Mouse (Mus musculus): ENCODE data around the gene Gne.
A peak's percentile ranks its signal among the peaks of the same experiment; 100 is the strongest.
"Not testable (repeated sequence)": the region's sequence is repeated elsewhere in the genome, so short reads cannot be mapped to it uniquely, and the experiment has no call there.

Gne gene

DNA sequence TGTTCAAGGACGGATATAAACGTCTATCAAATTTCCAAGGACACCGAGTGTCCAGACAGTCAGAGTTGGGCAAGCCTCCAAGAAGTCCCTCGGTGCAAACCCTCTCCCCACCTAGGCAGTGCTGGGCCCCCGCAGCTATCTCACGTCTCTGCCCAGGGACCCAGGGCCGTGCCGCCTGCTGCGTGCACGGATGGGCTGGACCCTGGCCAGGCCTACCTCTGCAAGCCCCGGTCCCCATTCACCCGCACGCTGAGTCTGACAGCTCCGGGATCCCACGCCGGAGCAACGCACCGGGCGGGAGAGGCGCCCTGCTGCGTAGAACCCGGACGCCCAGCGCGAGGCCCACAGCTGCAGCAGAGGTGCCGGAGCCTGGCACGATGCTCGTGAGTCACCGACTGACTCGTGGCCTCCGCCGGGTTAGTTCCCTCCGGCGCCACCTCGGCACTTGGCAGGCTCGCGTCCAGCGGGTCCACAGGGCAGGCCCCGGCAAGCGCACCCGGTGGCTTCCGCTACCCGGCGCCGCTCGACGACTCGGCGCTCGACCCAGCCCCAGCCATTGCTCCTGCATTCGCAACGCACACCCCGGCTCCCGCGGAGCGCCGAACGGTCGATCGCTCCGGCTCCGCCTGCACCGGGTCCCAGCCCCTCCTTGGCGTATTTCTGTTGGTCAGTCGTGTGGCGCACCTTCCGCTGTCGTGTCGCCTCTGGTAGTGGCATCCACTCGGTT lies 11.7 kb downstream of the Gne start:
- DNase-seq (ENCODE audit: low spot score), result peak; percentile 95

- no peak for DNase-seq (ENCODE audit: low spot score)
Observed at GRCm38 (mm10) chr4:44071741-44072145, 12.2 kb downstream of the Gne start.

DNA sequence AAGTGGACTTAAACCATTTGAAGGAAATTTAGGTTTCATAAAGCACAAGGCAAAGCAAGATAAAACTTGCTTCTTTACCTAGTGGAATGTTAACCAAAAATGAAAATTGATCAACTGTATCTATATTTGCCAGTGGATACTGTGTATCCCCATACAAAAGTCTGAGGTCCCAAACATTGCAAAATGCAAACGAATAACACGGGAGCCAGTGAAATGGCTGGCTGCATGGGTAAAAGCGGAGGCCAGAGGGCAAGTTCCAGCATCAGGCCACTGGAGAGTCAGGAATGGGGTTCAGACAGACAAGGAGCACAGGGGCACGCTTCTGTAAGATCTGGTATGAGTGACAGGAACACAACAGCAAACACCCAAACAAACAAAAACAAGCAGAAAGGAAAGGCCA lies 13.3 kb downstream of the Gne start:
- DNase-seq (ENCODE audit: low spot score), result no peak

DNA sequence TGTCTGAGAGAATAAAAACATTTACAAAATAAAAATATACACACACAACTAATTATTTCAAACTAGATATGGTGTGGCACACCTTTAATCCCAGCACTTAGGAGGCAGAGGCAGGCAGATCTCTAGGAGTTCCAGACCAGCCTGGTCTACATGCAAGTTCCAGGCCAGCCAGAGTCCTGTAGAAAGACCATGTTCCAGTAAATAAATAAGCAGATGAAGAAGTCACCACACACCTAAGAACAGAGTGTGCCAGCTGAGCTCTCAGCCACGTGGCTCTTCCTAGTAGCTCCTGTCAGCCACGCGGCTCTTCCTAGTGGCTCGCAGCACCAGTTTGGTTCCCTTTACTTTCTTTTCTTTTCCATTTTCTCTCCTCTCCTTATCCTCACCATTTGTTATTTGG lies 14.6 kb downstream of the Gne start:
- no peak for DNase-seq (ENCODE audit: low spot score)

DNA sequence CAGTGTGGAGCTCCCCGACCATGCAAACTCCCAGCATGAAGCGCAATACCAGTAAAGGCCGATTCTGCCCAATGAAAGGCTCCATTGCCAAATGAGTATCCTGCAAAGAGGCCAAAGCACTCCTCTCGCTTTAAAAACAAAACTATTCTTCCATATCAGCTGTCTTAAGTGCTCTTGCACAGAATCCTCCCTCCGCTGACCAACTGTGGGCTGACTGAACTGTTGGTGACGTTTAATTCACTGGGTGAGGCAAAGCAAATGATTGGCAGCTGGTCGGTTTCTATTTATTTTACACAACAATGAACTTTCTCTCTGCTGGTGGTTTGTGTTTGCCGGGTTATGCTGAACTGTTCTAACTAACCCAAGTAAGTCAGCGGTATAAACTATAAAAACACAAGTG lies 15.2 kb downstream of the Gne start:
- no peak for DNase-seq (ENCODE audit: low spot score)

GRCm38 (mm10) chr4:44066891-44067290 lies 17.1 kb downstream of the Gne start:
- no peak for DNase-seq (ENCODE audit: low spot score)

GRCm38 (mm10) chr4:44065355-44066025 lies 18.5 kb downstream of the Gne start:
- DNase-seq (ENCODE audit: low spot score), result peak; percentile 94

GRCm38 (mm10) chr4:44062816-44063215 lies 21.2 kb downstream of the Gne start:
- DNase-seq (ENCODE audit: low spot score), result no peak

GRCm38 (mm10) chr4:44062062-44062461 lies 21.9 kb downstream of the Gne start:
- peak; percentile 25 for DNase-seq (ENCODE audit: low spot score)

DNA sequence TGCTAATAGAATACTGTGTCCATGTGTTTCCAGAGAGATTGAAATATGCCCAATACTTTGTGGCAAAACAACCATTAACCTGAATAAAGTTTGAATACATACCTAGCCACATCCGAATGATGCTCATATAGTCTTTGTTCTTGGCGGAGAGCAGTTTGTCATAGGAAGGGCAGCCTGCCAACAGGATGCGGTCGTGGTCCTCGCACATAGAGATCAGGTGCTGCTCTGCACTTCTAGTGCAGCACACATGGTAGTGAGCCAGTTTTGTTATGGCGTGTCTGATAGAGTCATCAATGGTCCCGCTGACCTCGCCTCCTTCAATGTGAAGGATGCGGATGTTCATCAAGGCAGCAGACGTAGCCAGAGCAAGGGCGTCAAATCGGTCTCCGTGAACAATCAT lies 24.3 kb downstream of the Gne start:
- DNase-seq (ENCODE audit: low spot score), result no peak

- DNase-seq (ENCODE audit: low spot score), result no peak
Observed at GRCm38 (mm10) chr4:44049812-44050211, 34.2 kb downstream of the Gne start.

DNA sequence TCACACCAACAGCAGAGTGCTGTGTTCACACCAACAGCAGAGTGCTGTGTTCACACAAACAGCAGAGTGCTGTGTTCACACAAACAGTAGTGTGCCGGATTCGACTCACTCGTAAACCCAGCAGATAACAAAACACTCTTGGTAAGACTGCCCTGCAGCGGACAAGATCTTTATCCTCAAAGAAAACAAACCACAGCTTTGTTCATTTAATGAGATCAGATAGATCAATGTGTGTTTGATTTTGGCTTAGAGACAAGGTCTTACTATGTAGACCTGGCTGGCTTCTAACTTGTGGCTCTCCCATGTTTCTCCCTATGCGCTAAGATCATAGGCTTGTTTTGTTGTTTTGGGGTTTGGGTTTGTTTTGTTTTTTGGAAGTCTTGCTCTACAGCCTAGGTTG lies 37.9 kb downstream of the Gne start:
- no peak for DNase-seq (ENCODE audit: low spot score)

GRCm38 (mm10) chr4:44044685-44045356 lies 39.2 kb downstream of the Gne start:
- no peak for DNase-seq (ENCODE audit: low spot score)

- not testable (repeated sequence) for DNase-seq (ENCODE audit: low spot score)
Observed at GRCm38 (mm10) chr4:44043182-44043581, 40.8 kb downstream of the Gne start.

DNA sequence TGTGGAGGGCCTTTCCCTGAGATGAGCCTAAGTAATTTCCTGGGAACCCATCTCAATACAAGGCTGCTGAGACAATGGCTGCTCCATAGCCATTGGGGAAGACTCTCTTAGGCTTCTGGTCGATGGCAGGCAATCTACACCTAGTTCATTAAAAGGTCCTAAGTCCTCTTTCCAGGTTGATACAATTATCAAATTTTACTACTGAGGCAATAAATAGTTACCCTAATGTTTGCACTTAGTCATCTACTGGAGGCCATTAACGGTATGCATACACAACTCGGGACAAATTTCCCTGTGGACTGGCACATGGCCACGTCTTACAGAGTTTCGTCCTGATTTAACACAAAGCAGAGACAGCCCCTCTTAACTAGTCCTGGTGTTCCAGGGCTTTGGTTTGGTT lies 41.5 kb downstream of the Gne start:
- no peak for DNase-seq (ENCODE audit: low spot score)

GRCm38 (mm10) chr4:44040802-44041201 lies 43.2 kb downstream of the Gne start:
- no peak for DNase-seq (ENCODE audit: low spot score)

GRCm38 (mm10) chr4:44036455-44036854 lies 47.5 kb downstream of the Gne start:
- DNase-seq (ENCODE audit: low spot score), result no peak

DNA sequence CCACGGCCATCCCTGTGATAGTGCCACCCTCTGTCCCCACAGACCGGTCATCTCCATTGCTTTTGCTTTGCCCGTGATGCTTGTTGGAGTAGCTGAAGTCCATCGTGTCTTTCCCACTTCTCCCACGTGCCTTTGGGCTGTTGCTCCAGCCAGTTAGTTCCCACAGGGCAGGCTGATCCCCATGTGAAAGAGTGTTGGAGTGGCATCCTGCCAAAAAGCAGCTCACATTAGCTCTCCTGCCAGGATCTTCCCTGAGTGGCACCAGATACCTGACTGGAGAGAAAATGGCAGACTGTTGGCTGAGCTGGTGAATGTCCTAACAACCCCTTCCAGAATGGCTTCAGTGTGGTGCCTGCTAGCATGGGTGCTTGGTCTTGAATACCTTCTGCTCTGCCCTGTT lies 52.5 kb downstream of the Gne start:
- DNase-seq (ENCODE audit: low spot score), result no peak

DNA sequence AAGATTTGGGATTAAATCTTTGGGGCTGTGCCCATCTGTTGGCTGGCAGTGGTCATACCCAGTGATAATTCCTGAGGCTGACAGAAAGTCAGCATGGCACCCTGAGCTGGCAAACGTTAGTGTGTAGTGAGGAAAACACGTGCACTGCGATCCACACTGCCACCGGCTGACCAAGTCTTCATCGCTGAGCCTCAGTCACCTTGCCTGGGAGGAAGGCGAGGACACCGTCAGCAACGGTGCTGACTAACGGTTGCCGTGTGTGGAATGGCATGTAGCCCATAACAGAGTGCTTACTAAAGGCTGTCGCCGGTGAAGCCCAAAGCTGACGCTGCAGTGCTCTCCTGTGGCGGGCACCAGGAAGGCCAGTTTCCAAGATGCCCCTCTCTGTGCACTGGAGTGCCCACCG lies 54.3 kb downstream of the Gne start:
- no peak for DNase-seq (ENCODE audit: low spot score)

- DNase-seq (ENCODE audit: low spot score), result peak; percentile 39
Observed at GRCm38 (mm10) chr4:44028303-44029135, 55.5 kb downstream of the Gne start.

DNA sequence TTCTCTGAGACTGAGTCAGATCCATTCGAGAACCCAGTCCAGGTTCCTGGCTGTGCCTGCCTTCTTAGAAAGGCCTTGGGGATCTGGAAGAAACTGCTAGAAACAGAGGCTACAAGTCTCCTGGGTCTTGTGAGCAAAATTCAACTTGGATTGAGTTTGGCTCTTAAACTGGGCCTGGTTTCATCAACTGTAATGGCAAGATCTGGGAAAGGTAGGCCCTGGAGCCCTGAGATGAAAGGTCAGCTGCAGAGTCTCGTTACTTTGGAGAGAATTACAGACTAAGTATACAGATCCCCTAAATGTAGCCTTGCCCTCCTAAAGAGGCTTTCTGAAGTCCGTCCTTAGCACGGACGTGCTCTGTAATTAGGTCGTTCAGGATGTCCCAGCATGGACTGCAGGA lies 58.4 kb downstream of the Gne start:
- DNase-seq (ENCODE audit: low spot score), result no peak

GRCm38 (mm10) chr4:44024241-44024640 lies 59.7 kb downstream of the Gne start:
- no peak for DNase-seq (ENCODE audit: low spot score)
